Mouse (Mus musculus) stomach, embryonic 16.5 days (tissue): ENCODE measurements around the gene Clca3a2. TPM values are rescaled to one million over a fixed set of nuclear protein-coding genes. Genes with fewer than 3 reads are reported as not detected.
"Not testable (repeated sequence)": the region's sequence is repeated elsewhere in the genome, so short reads cannot be mapped to it uniquely, and the experiment has no call there.

Source experiments
- ATAC-seq: fragments of 200-750 bp; cut with Nextera tagmentation; 2 replicates; pipeline ENCODE4 v1.8.0; 2017; ENCODE audit warnings: moderate number of reproducible peaks, moderate TSS enrichment; ENCODE audit not compliant: insufficient read depth, low FRiP score
- H3K27ac ChIP-seq: fragments of 300-500 bp; sonication (generic); 2 replicates; pipeline ENCODE4 v1.5.1; 2014; ENCODE audit warnings: low read length
- H3K27me3 ChIP-seq: fragments of 300-500 bp; sonication (generic); 2 replicates; pipeline ENCODE4 v1.6.1; 2014; ENCODE audit warnings: low read length, control low read depth, mixed read lengths; ENCODE audit not compliant: control insufficient read depth, insufficient read depth
- H3K36me3 ChIP-seq: fragments of 300-500 bp; sonication (generic); 2 replicates; pipeline ENCODE4 v1.6.1; 2014; ENCODE audit warnings: low read length; ENCODE audit not compliant: control insufficient read depth, insufficient read depth
- H3K4me1 ChIP-seq: fragments of 300-500 bp; sonication (generic); 2 replicates; pipeline ENCODE4 v1.6.1; 2014; ENCODE audit warnings: low read length, control low read depth, mixed read lengths; ENCODE audit not compliant: control insufficient read depth, insufficient read depth
- H3K4me2 ChIP-seq: fragments of 300-500 bp; sonication (generic); 2 replicates; pipeline ENCODE4 v1.6.1; 2014; ENCODE audit warnings: low read depth, low read length, mixed read lengths
- H3K4me3 ChIP-seq: fragments of 300-500 bp; sonication (generic); replicated peaks from 2 replicates; pipeline ENCODE4 v1.5.1; 2014; ENCODE audit warnings: mild to moderate bottlenecking, low read length
- H3K9ac ChIP-seq: fragments of 300-500 bp; sonication (generic); 2 replicates; pipeline ENCODE4 v1.6.1; 2014; ENCODE audit warnings: low read length
- H3K9me3 ChIP-seq: fragments of 300-500 bp; sonication (generic); replicated peaks from 2 replicates; pipeline ENCODE4 v1.6.1; 2016; ENCODE audit warnings: low read length, control low read depth; ENCODE audit not compliant: control insufficient read depth
- WGBS: fragments of 180-500 bp; shearing (Covaris S2); extraction: QIAGEN DNeasy Blood & Tissue Kit; methylation state at CpG from one replicate; pipeline ENCODE4 v1.1.7; 2014; 5-methylcytosine and 5-hydroxymethylcytosine counted together
- polyA plus RNA-seq: library from polyadenylated mRNA; unstranded; fragments of >200 nt; fragmentation: Nextera tagmentation; extraction: Ambion mirVana; gene quantifications from 2 replicates; pipeline ENCODE4 v1.2.1, GENCODE M21; 2015

Gene Clca3a2
- polyA plus RNA-seq, 1 experiment from 2014 or later: 0.77 TPM

GRCm38 (mm10) chr3:144808153-144808925, 11.0 kb downstream of the Clca3a2 start:
- H3K4me3 ChIP-seq, H3K27me3 ChIP-seq, ATAC-seq, H3K4me2 ChIP-seq, H3K4me1 ChIP-seq, H3K9ac ChIP-seq, H3K27ac ChIP-seq, H3K9me3 ChIP-seq, H3K36me3 ChIP-seq: not testable (repeated sequence)
- WGBS: 73% methylated on average over 14 of the region's 17 CpGs

- ATAC-seq, H3K4me1 ChIP-seq, H3K4me3 ChIP-seq, H3K27me3 ChIP-seq, H3K4me2 ChIP-seq, H3K9me3 ChIP-seq, H3K36me3 ChIP-seq, H3K27ac ChIP-seq, H3K9ac ChIP-seq: not testable (repeated sequence)
- whole genome bisulfite sequencing: 84% methylated on average over 2 of the region's 2 CpGs
These were observed 12.7 kb downstream of the Clca3a2 start for GRCm38 (mm10) chr3:144806626-144807025.

- Histone ChIP-seq H3K27me3 (no peaks in the 10 kb centered on the region), H3K4me2 (no peak overlapping the region), H3K36me3 (no peaks in the 10 kb centered on the region), H3K4me3 (no peak overlapping the region), H3K4me1 (no peaks in the 10 kb centered on the region), H3K9ac (no peak overlapping the region), H3K9me3 (no peaks in the 10 kb centered on the region), H3K27ac (no peak overlapping the region)
- 31% methylated on average over 8 of the region's 8 CpGs for WGBS
- ATAC-seq: no peak
These were observed 17.4 kb downstream of the Clca3a2 start for GRCm38 (mm10) chr3:144801861-144802260.

- Histone ChIP-seq H3K4me2 (no peak overlapping the region), H3K4me3 (no peak overlapping the region), H3K9ac (no peak overlapping the region), H3K27me3 (no peaks in the 10 kb centered on the region), H3K4me1 (no peaks in the 10 kb centered on the region), H3K27ac (no peak overlapping the region), H3K9me3 (no peaks in the 10 kb centered on the region), H3K36me3 (no peaks in the 10 kb centered on the region)
- ATAC-seq: no peak
- 64% methylated on average over 11 of the region's 11 CpGs for WGBS
These were observed 33.8 kb downstream of the Clca3a2 start for GRCm38 (mm10) chr3:144785181-144786148.

GRCm38 (mm10) chr3:144765161-144765560, 54.1 kb downstream of the Clca3a2 start:
- H3K9ac ChIP-seq: no peak overlapping the region
- no peak overlapping the region for H3K4me2 ChIP-seq
- no peak overlapping the region for H3K4me3 ChIP-seq
- no peaks in the 10 kb centered on the region for H3K9me3 ChIP-seq
- no peaks in the 10 kb centered on the region for H3K36me3 ChIP-seq
- no peak overlapping the region for H3K27ac ChIP-seq
- no peaks in the 10 kb centered on the region for H3K27me3 ChIP-seq
- peaks cover 9% of the 10 kb centered on the region; the same call in 1 of the 2 replicates for H3K4me1 ChIP-seq
- WGBS: 80% methylated on average over 4 of the region's 4 CpGs
- no peak for ATAC-seq

- Histone ChIP-seq H3K9me3 (no peaks in the 10 kb centered on the region), H3K4me2 (peak overlapping the region; percentile 45), H3K27ac (no peak overlapping the region; the same call in 1 of the 2 replicates), H3K36me3 (no peaks in the 10 kb centered on the region), H3K4me1 (peaks cover 12% of the 10 kb centered on the region; the same call in 1 of the 2 replicates), H3K9ac (no peak overlapping the region), H3K4me3 (no peak overlapping the region), H3K27me3 (no peaks in the 10 kb centered on the region)
- 0 out of 2 replicates have a peak, but pooled peaks have one; percentile 56 for ATAC-seq
- WGBS: 25% methylated on average over 6 of the region's 6 CpGs
These were observed 57.8 kb downstream of the Clca3a2 start for GRCm38 (mm10) chr3:144761454-144761853.

GRCm38 (mm10) chr3:144760592-144761309, 58.5 kb downstream of the Clca3a2 start, which contains the start of gene Clca3a1:
Gene Clca3a1, minus strand, starts transcription at chr3:144760977.
- Histone ChIP-seq H3K27me3 (no peaks in the 10 kb centered on the region), H3K36me3 (no peaks in the 10 kb centered on the region), H3K4me3 (peak within 1 kb of the TSS; percentile 4; the same call in 1 of the 2 replicates), H3K4me1 (peaks cover 12% of the 10 kb centered on the region; the same call in 1 of the 2 replicates), H3K27ac (peak within 1 kb of the TSS; percentile 37; the same call in 1 of the 2 replicates), H3K9ac (no peak within 1 kb of the TSS), H3K4me2 (peak within 1 kb of the TSS; percentile 45), H3K9me3 (no peaks in the 10 kb centered on the region)
- peak; percentile 86 for ATAC-seq
- WGBS: 32% methylated on average over 9 of the region's 11 CpGs

- WGBS: 64% methylated on average over 3 of the region's 3 CpGs
- no peaks in the 10 kb centered on the region for H3K9me3 ChIP-seq
- peak overlapping the region; percentile 4; the same call in 1 of the 2 replicates for H3K4me3 ChIP-seq
- no peak overlapping the region for H3K27ac ChIP-seq
- no peak overlapping the region for H3K4me2 ChIP-seq
- H3K9ac ChIP-seq: no peak overlapping the region
- ATAC-seq: no peak
- H3K27me3 ChIP-seq: no peaks in the 10 kb centered on the region
- H3K36me3 ChIP-seq: no peaks in the 10 kb centered on the region
- H3K4me1 ChIP-seq: peaks cover 12% of the 10 kb centered on the region; the same call in 1 of the 2 replicates
These were observed 59.6 kb downstream of the Clca3a2 start for GRCm38 (mm10) chr3:144759719-144760118.
